Mouse (Mus musculus) thymus, adult 2 months (tissue): ENCODE measurements around the gene Haus8.
"Not testable (repeated sequence)": the region's sequence is repeated elsewhere in the genome, so short reads cannot be mapped to it uniquely, and the experiment has no call there.

ENCODE experiments used
- CTCF ChIP-seq: fragments of 200-500 bp; IDR thresholded peaks from 2 replicates; pipeline ENCODE4 v1.5.1; 2012; ENCODE audit warnings: mild to moderate bottlenecking, control low read depth, low read length, moderate library complexity, borderline replicate concordance; ENCODE audit not compliant: control insufficient read depth, poor library complexity, insufficient read depth; ENCODE audit errors: extremely low read depth
- POLR2A ChIP-seq: fragments of 200-500 bp; IDR thresholded peaks from 2 replicates; pipeline ENCODE4 v1.6.1; 2012; ENCODE audit warnings: mild to moderate bottlenecking, low read length, control low read depth, moderate library complexity; ENCODE audit not compliant: control insufficient read depth, poor library complexity, insufficient read depth; ENCODE audit errors: extremely low read depth

- not testable (repeated sequence) for TF ChIP-seq CTCF, POLR2A
These were observed 13.5 kb upstream of the Haus8 start for GRCm38 (mm10) chr8:71286223-71286622.
